Comparison of ENCODE assay signal across 12 mouse cellular contexts in the genomic region with DNA sequence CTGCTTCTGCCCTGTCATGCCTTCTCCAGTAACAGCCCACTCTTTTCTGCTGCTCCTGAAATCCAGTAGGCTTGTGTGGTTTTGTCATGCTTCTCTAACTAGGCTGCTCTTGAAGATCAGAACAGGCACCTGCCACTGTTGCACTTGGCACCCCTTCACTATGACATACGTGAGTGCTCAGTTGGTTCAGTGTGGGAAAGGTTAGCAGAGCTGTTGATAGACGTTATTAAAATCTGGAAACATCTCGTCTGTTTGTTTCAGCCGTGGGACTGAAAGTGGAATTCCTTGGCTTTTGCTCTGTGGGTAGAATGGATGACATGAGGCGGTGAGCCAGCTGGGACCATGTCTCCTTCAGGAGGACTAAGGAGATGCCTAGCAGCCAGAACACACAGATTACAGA.
"Had no signal": no experiment of that assay in that cellular context is flagged by ENCODE, and none has a peak within 500 bp of the region (broad histone marks: within the 10 kb centered on the region; RNA-seq: fewer than 3 reads in every experiment).

No protein-coding gene starts in this region.

- H3K4me3 ChIP-seq: limb, embryonic 12.5 days; midbrain, embryonic 12.5 days; neural tube, embryonic 13.5 days; stomach, embryonic 15.5 days had no signal

- H3K4me1 ChIP-seq: limb, embryonic 12.5 days; stomach, embryonic 15.5 days had no signal

- H3K27ac ChIP-seq: limb, embryonic 12.5 days; liver, embryonic 14.5 days; midbrain, embryonic 12.5 days; neural tube, embryonic 13.5 days; stomach, embryonic 15.5 days had no signal

- ATAC-seq: midbrain, embryonic 16.5 days had no signal

- DNase-seq: kidney, postnatal 10 days; kidney, postnatal 4 days; lung, adult 18-20 months; right cerebral cortex, postnatal 14 days; thymus, adult 2 months; thymus, postnatal 36 days had no signal
